In genomic region chr3:102311482-102312225, GRCm38 (mm10) we compare ENCODE assay signal across 14 mouse cellular contexts.
A peak's percentile ranks its signal among the peaks of the same experiment; 100 is the strongest.
DNase-seq lines count a peak whose midpoint lies in the region; ATAC-seq lines count a peak whose summit lies in the region.
"Had no signal": no experiment of that assay in that cellular context is flagged by ENCODE, and none has a peak within 500 bp of the region (broad histone marks: within the 10 kb centered on the region; RNA-seq: fewer than 3 reads in every experiment).

No protein-coding gene starts in this region.

- no peak overlapping the region for H3K9ac ChIP-seq in heart, embryonic 11.5 days (ENCODE audit: low read depth, low read length)
- H3K9ac ChIP-seq in lung, embryonic 15.5 days, result no peak overlapping the region
- H3K9ac ChIP-seq: limb, embryonic 12.5 days; liver, postnatal 0 days had no signal

- H3K4me3 ChIP-seq in heart, embryonic 11.5 days (ENCODE audit: low read depth, low read length), result no peak overlapping the region
- no peak overlapping the region for H3K4me3 ChIP-seq in lung, embryonic 15.5 days
- H3K4me3 ChIP-seq: limb, embryonic 12.5 days; midbrain, embryonic 10.5 days had no signal

- no peaks in the 10 kb centered on the region for H3K9me3 ChIP-seq in heart, embryonic 11.5 days (replicated peaks; ENCODE audit: control insufficient read depth, low read length)
- no peaks in the 10 kb centered on the region for H3K9me3 ChIP-seq in lung, embryonic 15.5 days
- H3K9me3 ChIP-seq: limb, embryonic 12.5 days; midbrain, embryonic 10.5 days had no signal

- peak; percentile 88 for DNase-seq in heart, adult 11 months
- no peak for DNase-seq in lung, postnatal 14 days
- peak; percentile 16 for DNase-seq in fat pad, adult 2 months (ENCODE audit: extremely low read depth, low read depth, low spot score)
- DNase-seq in retina, postnatal 1 day, result peak; percentile 47
- no peak for DNase-seq in layer of hippocampus, postnatal 36 days
- DNase-seq: adrenal gland, postnatal 14 days; liver, postnatal 0 days; right cerebral cortex, postnatal 25 days; thymus, postnatal 25 days had no signal

- H3K36me3 ChIP-seq in heart, embryonic 11.5 days (ENCODE audit: control insufficient read depth, insufficient read depth, low read length), result no peaks in the 10 kb centered on the region
- H3K36me3 ChIP-seq in lung, embryonic 15.5 days, result no peaks in the 10 kb centered on the region
- H3K36me3 ChIP-seq: limb, embryonic 12.5 days; midbrain, embryonic 10.5 days had no signal

- no peaks in the 10 kb centered on the region for H3K27me3 ChIP-seq in heart, embryonic 11.5 days (ENCODE audit: control insufficient read depth, insufficient read depth, low read length)
- H3K27me3 ChIP-seq in lung, embryonic 15.5 days, result peaks cover 39% of the 10 kb centered on the region
- H3K27me3 ChIP-seq: limb, embryonic 12.5 days had no signal

- ATAC-seq in heart, embryonic 11.5 days (replicated peaks; ENCODE audit: insufficient number of reproducible peaks, low FRiP score, low TSS enrichment), result no peak
- ATAC-seq in lung, embryonic 15.5 days (ENCODE audit: borderline replicate concordance, extremely low read depth, low FRiP score, low TSS enrichment), result peak; percentile 83
- ATAC-seq: forebrain, embryonic 14.5 days; liver, postnatal 0 days had no signal

- 69% methylated on average over 15 of the region's 15 CpGs for WGBS in heart, embryonic 11.5 days (ENCODE audit: insufficient replicate concordance)
- WGBS in lung, embryonic 15.5 days, result 33% methylated on average over 15 of the region's 15 CpGs

- no peaks in the 10 kb centered on the region for H3K4me1 ChIP-seq in heart, embryonic 11.5 days (ENCODE audit: control insufficient read depth, insufficient read depth, low read length)
- peaks cover 7% of the 10 kb centered on the region for H3K4me1 ChIP-seq in lung, embryonic 15.5 days

- no peak overlapping the region for H3K27ac ChIP-seq in heart, embryonic 11.5 days (ENCODE audit: low read depth, low read length)
- no peak overlapping the region for H3K27ac ChIP-seq in lung, embryonic 15.5 days
- H3K27ac ChIP-seq: limb, embryonic 12.5 days; midbrain, embryonic 10.5 days had no signal

- H3K4me2 ChIP-seq in heart, embryonic 11.5 days, result no peak overlapping the region
- no peak overlapping the region for H3K4me2 ChIP-seq in lung, embryonic 15.5 days
- H3K4me2 ChIP-seq: limb, embryonic 12.5 days had no signal

Comparison
In these comparisons a context has a peak if more than half of its experiments do, and no peak if none do; other contexts are left out.
1. DNase-seq: peak in heart, adult 11 months (single experiment), fat pad, adult 2 months (single experiment) and retina, postnatal 1 day (single experiment); none in lung, postnatal 14 days (single experiment) and layer of hippocampus, postnatal 36 days (0 of 2).